Mouse (Mus musculus): ENCODE data around the gene Siglech.

GRCm38 (mm10) chr7:55793236-55793951, 25.4 kb downstream of the Siglech start:
- no peak for TF ChIP-seq EP300 (IDR thresholded peaks at IDR 0.05; ENCODE audit: low read depth)
- TF ChIP-seq CTCF (IDR thresholded peaks at IDR 0.05; ENCODE audit: low read depth): no peak
